Mouse (Mus musculus) thymus, adult 2 months (tissue): ENCODE measurements around the gene Cdk20. TPM values are rescaled to one million over a fixed set of nuclear protein-coding genes. Genes with fewer than 3 reads are reported as not detected.

ENCODE experiments used
- DNase-seq: peaks from one replicate; pipeline ENCODE4 v3.0.0; 2021
- H3K27ac ChIP-seq: fragments of 200-500 bp; 2 replicates; pipeline ENCODE4 v1.5.1; 2012; ENCODE audit warnings: low read length, control low read depth; ENCODE audit not compliant: control insufficient read depth, insufficient read depth
- H3K27me3 ChIP-seq: fragments of 200-500 bp; 2 replicates; pipeline ENCODE4 v1.6.1; 2012; ENCODE audit warnings: mild to moderate bottlenecking, low read length, moderate library complexity, mixed read lengths; ENCODE audit not compliant: control insufficient read depth, insufficient read depth
- H3K36me3 ChIP-seq: fragments of 200-500 bp; 2 replicates; pipeline ENCODE4 v1.6.1; 2012; ENCODE audit warnings: mild to moderate bottlenecking, low read length, moderate library complexity; ENCODE audit not compliant: control insufficient read depth, insufficient read depth
- H3K4me1 ChIP-seq: fragments of 200-500 bp; replicated peaks from 2 replicates; pipeline ENCODE4 v1.6.1; 2012; ENCODE audit warnings: low read length; ENCODE audit not compliant: control insufficient read depth, insufficient read depth
- H3K4me3 ChIP-seq: fragments of 200-500 bp; 2 replicates; pipeline ENCODE4 v1.5.1; 2012; ENCODE audit warnings: mild to moderate bottlenecking, low read length, control low read depth, moderate library complexity; ENCODE audit not compliant: control insufficient read depth, insufficient read depth
- CTCF ChIP-seq: fragments of 200-500 bp; IDR thresholded peaks from 2 replicates; pipeline ENCODE4 v1.5.1; 2012; ENCODE audit warnings: mild to moderate bottlenecking, control low read depth, low read length, moderate library complexity, borderline replicate concordance; ENCODE audit not compliant: control insufficient read depth, poor library complexity, insufficient read depth; ENCODE audit errors: extremely low read depth
- POLR2A ChIP-seq: fragments of 200-500 bp; IDR thresholded peaks from 2 replicates; pipeline ENCODE4 v1.6.1; 2012; ENCODE audit warnings: mild to moderate bottlenecking, low read length, control low read depth, moderate library complexity; ENCODE audit not compliant: control insufficient read depth, poor library complexity, insufficient read depth; ENCODE audit errors: extremely low read depth
- WGBS: fragments of 180-500 bp; shearing (Covaris S2); methylation state at CpG from one replicate; pipeline ENCODE4 v1.1.7; 2018; 5-methylcytosine and 5-hydroxymethylcytosine counted together
- polyA plus RNA-seq: library from polyadenylated mRNA; depleted of rRNA; stranded (reverse); fragments of >200 nt; gene quantifications from 2 replicates; pipeline ENCODE4 v1.2.3, GENCODE M21; 2012; rRNA removed

Cdk20 gene
- polyA plus RNA-seq: 128 and 129 TPM in 2 replicates

- TF ChIP-seq POLR2A (peak; percentile 44; the same call in 1 of the 2 replicates), CTCF (peak; percentile 94)
- DNase-seq: peak; percentile 89
- WGBS: under 1% methylated on average over 57 of the region's 57 CpGs
- peak within 1 kb of the TSS; percentile 50 for H3K27ac ChIP-seq
- no peaks in the 10 kb centered on the region for H3K36me3 ChIP-seq
- peak within 1 kb of the TSS; percentile 85 for H3K4me3 ChIP-seq
- peaks cover 5% of the 10 kb centered on the region for H3K4me1 ChIP-seq
- H3K27me3 ChIP-seq: no peaks in the 10 kb centered on the region
Observed at GRCm38 (mm10) chr13:64432017-64432995, at the start of gene Cdk20. Gene Cdk20 (plus strand): TSS chr13:64432314.

GRCm38 (mm10) chr13:64384937-64385336 is 47.2 kb upstream of the Cdk20 start:
- no peaks in the 10 kb centered on the region for H3K4me1 ChIP-seq
- H3K36me3 ChIP-seq: no peaks in the 10 kb centered on the region
- H3K27ac ChIP-seq: no peak overlapping the region
- no peak for TF ChIP-seq POLR2A
- TF ChIP-seq CTCF: no peak
- H3K27me3 ChIP-seq: no peaks in the 10 kb centered on the region
- 75% methylated on average over 3 of the region's 3 CpGs for WGBS
- DNase-seq: no peak
- no peak overlapping the region for H3K4me3 ChIP-seq

GRCm38 (mm10) chr13:64386048-64386447 is 46.1 kb upstream of the Cdk20 start:
- H3K27me3 ChIP-seq: no peaks in the 10 kb centered on the region
- H3K4me3 ChIP-seq: no peak overlapping the region
- TF ChIP-seq CTCF: no peak
- TF ChIP-seq POLR2A: no peak
- H3K27ac ChIP-seq: peak overlapping the region; percentile 24; the same call in 1 of the 2 replicates
- H3K4me1 ChIP-seq: no peaks in the 10 kb centered on the region
- DNase-seq: no peak
- H3K36me3 ChIP-seq: no peaks in the 10 kb centered on the region
- 61% methylated on average over 2 of the region's 2 CpGs for WGBS

GRCm38 (mm10) chr13:64388415-64388814 is 43.7 kb upstream of the Cdk20 start:
- Histone ChIP-seq H3K36me3 (no peaks in the 10 kb centered on the region), H3K27me3 (no peaks in the 10 kb centered on the region), H3K27ac (no peak overlapping the region), H3K4me3 (no peak overlapping the region), H3K4me1 (no peaks in the 10 kb centered on the region)
- no peak for DNase-seq
- 86% methylated on average over 4 of the region's 4 CpGs for WGBS
- TF ChIP-seq CTCF: no peak
- no peak for TF ChIP-seq POLR2A

- 82% methylated on average over 8 of the region's 8 CpGs for WGBS
- no peak for DNase-seq
- no peak overlapping the region for H3K27ac ChIP-seq
- no peaks in the 10 kb centered on the region for H3K36me3 ChIP-seq
- TF ChIP-seq POLR2A: no peak
- no peak for TF ChIP-seq CTCF
- no peaks in the 10 kb centered on the region for H3K27me3 ChIP-seq
- peaks cover 2% of the 10 kb centered on the region; the same call in 1 of the 2 replicates for H3K4me1 ChIP-seq
- no peak overlapping the region for H3K4me3 ChIP-seq
Observed at GRCm38 (mm10) chr13:64396979-64397378, 35.1 kb upstream of the Cdk20 start.

- Histone ChIP-seq H3K4me3 (no peak overlapping the region), H3K27ac (no peak overlapping the region), H3K27me3 (no peaks in the 10 kb centered on the region), H3K4me1 (peaks cover 3% of the 10 kb centered on the region; the same call in 1 of the 2 replicates), H3K36me3 (no peaks in the 10 kb centered on the region)
- 95% methylated on average over 1 of the region's 1 CpGs for WGBS
- TF ChIP-seq CTCF (no peak), POLR2A (no peak)
- no peak for DNase-seq
Observed at GRCm38 (mm10) chr13:64398065-64398464, 34.0 kb upstream of the Cdk20 start.

GRCm38 (mm10) chr13:64399906-64400305 is 32.2 kb upstream of the Cdk20 start:
- Histone ChIP-seq H3K27ac (no peak overlapping the region), H3K27me3 (no peaks in the 10 kb centered on the region), H3K4me3 (no peak overlapping the region), H3K36me3 (no peaks in the 10 kb centered on the region), H3K4me1 (peaks cover 5% of the 10 kb centered on the region)
- no peak for TF ChIP-seq POLR2A
- DNase-seq: no peak
- WGBS: 80% methylated on average over 3 of the region's 3 CpGs
